Mouse (Mus musculus): ENCODE measurements around the gene Gm3173.
"Not testable (repeated sequence)": the region's sequence is repeated elsewhere in the genome, so short reads cannot be mapped to it uniquely, and the experiment has no call there.

- not testable (repeated sequence) for TF ChIP-seq POLR2A (IDR thresholded peaks at IDR 0.05; ENCODE audit: borderline replicate concordance, low read depth, low read length); CTCF (IDR thresholded peaks at IDR 0.05; ENCODE audit: low read depth, low read length)
Observed at GRCm38 (mm10) chr14:4401245-4401644, 29.5 kb upstream of the Gm3173 start.

Measured in bone marrow macrophage, adult 2 months (primary cell).